Mouse (Mus musculus) heart, postnatal 0 days (tissue): ENCODE measurements around the gene Coq3.

ENCODE experiments used
- CTCF ChIP-seq: IDR thresholded peaks from 2 replicates; pipeline ENCODE4 v1.5.1; 2016; ENCODE audit warnings: antibody characterized with exemption, control low read depth, low read depth
- EP300 ChIP-seq: IDR thresholded peaks from 2 replicates; pipeline ENCODE4 v1.6.1; 2016; ENCODE audit warnings: antibody characterized with exemption, low read depth

DNA sequence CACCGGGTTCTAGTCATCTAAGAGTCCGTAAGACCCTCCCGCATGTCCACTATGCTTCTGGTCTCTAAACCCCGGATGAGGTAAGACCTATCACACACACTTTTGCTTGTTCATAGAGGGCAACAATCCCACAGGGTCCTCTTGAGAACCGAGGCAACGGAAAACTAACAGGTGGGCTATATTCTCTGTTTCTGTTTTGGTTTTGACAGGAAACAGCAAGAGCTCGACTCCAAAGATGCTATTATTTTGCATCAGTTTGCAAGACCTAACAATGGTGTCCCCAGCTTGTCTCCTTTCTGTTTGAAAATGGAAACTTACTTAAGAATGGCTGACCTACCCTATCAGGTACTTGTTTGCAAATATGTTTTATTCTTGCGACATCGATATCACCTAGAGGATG lies 57.0 kb downstream of the Coq3 start:
- no peak for TF ChIP-seq CTCF
- TF ChIP-seq EP300 = no peak
